Mouse (Mus musculus) liver, embryonic 11.5 days (tissue): ENCODE measurements around the gene Prrx1. TPM values are rescaled to one million over a fixed set of nuclear protein-coding genes. Genes with fewer than 3 reads are reported as not detected.

ENCODE experiments used
- ATAC-seq: fragments of 200-750 bp; cut with Nextera tagmentation; replicated peaks from 2 replicates; pipeline ENCODE4 v1.8.0; 2017; ENCODE audit warnings: moderate number of reproducible peaks, mild to moderate bottlenecking, moderate TSS enrichment, moderate library complexity; ENCODE audit not compliant: low FRiP score
- DNase-seq: peaks from one replicate; pipeline ENCODE4 v3.0.0-alpha.2; 2017; ENCODE audit warnings: low spot score
- H3K27ac ChIP-seq: fragments of 300-500 bp; sonication (generic); 2 replicates; pipeline ENCODE4 v1.5.1; 2014; ENCODE audit warnings: mild to moderate bottlenecking, low read depth, low read length, control low read depth
- H3K27me3 ChIP-seq: fragments of 300-500 bp; sonication (generic); replicated peaks from 2 replicates; pipeline ENCODE4 v1.6.1; 2014; ENCODE audit warnings: low read length, mixed read lengths; ENCODE audit not compliant: control insufficient read depth, insufficient read depth
- H3K36me3 ChIP-seq: fragments of 300-500 bp; sonication (generic); 2 replicates; pipeline ENCODE4 v1.6.1; 2014; ENCODE audit warnings: mild to moderate bottlenecking, low read length, moderate library complexity, mixed read lengths; ENCODE audit not compliant: control insufficient read depth, insufficient read depth
- H3K4me1 ChIP-seq: fragments of 300-500 bp; sonication (generic); replicated peaks from 2 replicates; pipeline ENCODE4 v1.6.1; 2014; ENCODE audit warnings: low read length, mixed read lengths; ENCODE audit not compliant: control insufficient read depth, insufficient read depth
- H3K4me2 ChIP-seq: fragments of 300-500 bp; sonication (generic); 2 replicates; pipeline ENCODE4 v1.6.1; 2014; ENCODE audit warnings: mild to moderate bottlenecking, control low read depth, moderate library complexity
- H3K4me3 ChIP-seq: fragments of 300-500 bp; sonication (generic); 2 replicates; pipeline ENCODE4 v1.5.1; 2014; ENCODE audit warnings: low read depth, low read length, control low read depth
- H3K9ac ChIP-seq: fragments of 300-500 bp; sonication (generic); 2 replicates; pipeline ENCODE4 v1.6.1; 2014; ENCODE audit warnings: low read depth, low read length, control low read depth
- H3K9me3 ChIP-seq: fragments of 300-500 bp; sonication (generic); 2 replicates; pipeline ENCODE4 v1.6.1; 2016; ENCODE audit warnings: low read length, inconsistent platforms, mixed read lengths; ENCODE audit not compliant: control insufficient read depth
- WGBS: fragments of 180-500 bp; shearing (Covaris S2); extraction: QIAGEN DNeasy Blood & Tissue Kit; methylation state at CpG from one replicate; pipeline ENCODE4 v1.1.7; 2014; 5-methylcytosine and 5-hydroxymethylcytosine counted together
- polyA plus RNA-seq: library from polyadenylated mRNA; unstranded; fragments of >200 nt; fragmentation: Nextera tagmentation; extraction: Ambion mirVana; gene quantifications from 2 replicates; pipeline ENCODE4 v1.2.1, GENCODE M21; 2014

Gene Prrx1
- polyA plus RNA-seq, 1 experiment from 2014 or later = 3.3 TPM

DNA sequence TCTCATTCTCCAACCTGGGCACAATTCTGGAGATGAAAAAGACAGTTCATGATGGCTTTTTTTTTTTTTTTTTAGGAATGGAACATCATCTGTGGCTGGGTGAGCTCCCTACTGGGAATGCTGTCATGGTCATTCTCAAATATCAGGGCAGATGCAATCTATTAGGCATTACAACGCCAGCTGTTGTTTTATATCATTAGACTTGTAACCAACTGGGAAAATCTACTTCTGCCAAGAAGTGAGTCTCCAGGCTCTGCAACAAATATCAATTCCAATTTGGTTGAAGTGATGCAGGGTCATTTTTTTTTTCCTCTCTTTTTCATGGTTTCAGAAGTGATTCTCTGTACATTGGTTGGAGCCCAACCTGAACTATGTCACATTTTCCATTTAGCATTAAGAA lies 91.7 kb downstream of the Prrx1 start:
- ATAC-seq (no peak), DNase-seq (no peak)
- Histone ChIP-seq H3K9me3 (no peaks in the 10 kb centered on the region), H3K27ac (no peak overlapping the region), H3K4me2 (no peak overlapping the region), H3K4me3 (no peak overlapping the region), H3K27me3 (no peaks in the 10 kb centered on the region), H3K4me1 (no peaks in the 10 kb centered on the region), H3K9ac (no peak overlapping the region), H3K36me3 (no peaks in the 10 kb centered on the region)
- 78% methylated on average over 1 of the region's 1 CpGs for WGBS

DNA sequence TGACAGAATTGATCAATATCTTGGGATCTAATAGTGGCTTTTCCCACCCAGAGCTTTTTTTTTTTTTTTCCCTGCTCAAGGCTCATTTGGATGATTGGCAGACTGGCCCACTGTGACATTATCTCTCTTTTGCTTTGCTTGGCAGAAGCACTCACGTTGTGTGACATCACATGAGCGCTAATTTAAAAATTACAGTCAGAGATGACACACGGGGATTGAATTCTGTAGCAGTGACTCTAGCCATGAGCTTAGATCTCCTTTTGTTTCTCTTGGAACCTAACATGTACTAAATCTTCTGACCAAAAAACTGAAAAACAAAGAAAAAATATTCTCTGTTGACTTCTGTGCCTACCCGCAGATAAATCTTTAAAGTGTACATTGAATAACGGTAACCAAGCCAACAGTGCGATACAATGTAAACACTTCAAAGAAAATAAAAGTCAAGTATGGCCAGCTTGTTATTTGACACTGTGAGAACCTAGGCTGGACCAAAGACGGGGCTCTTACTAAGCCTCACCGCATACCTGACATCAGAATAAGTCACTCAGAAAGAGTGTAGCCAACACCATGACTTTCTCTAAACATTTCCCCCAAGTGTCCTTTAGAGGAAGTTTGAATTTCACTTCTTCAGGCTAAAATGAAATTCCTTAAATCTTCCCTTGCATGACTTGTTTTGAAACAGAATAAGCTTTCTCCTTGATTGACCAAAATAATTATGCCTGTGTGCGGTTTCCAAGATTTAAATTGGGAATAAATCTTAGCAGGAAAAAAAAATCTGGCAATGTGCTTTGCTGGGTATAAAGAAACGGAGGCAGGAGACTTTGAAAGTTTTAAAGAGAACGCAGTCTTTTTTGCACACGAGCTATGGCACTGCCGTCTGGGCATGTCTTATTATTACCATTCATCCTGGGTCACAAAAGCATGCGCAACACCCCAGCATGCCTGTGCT lies 104.3 kb downstream of the Prrx1 start:
- H3K27ac ChIP-seq = no peak overlapping the region

DNA sequence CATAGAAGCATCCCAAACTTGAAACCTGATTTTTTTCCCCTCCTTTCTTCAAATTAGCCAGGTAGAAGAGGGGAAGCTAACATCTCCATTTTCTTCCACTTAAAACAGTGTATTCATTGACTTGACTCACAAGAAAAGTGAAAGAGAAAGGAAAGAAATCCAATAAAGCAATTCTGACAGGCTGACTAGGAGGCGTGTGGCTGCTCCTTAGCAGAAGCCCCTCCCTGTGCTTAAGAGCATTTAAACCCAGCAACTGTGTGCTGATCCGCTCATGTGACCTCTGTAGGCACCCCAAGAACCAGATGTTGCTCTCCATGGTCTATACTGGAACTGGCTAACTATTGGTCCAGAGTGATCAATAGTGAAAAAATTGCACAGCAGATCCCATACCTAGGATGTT lies 114.7 kb downstream of the Prrx1 start:
- 75% methylated on average over 2 of the region's 2 CpGs for WGBS
- Histone ChIP-seq H3K4me3 (no peak overlapping the region), H3K4me1 (no peaks in the 10 kb centered on the region), H3K4me2 (no peak overlapping the region), H3K9me3 (no peaks in the 10 kb centered on the region), H3K27me3 (no peaks in the 10 kb centered on the region), H3K27ac (no peak overlapping the region), H3K36me3 (no peaks in the 10 kb centered on the region), H3K9ac (no peak overlapping the region)
- DNase-seq = no peak
- no peak for ATAC-seq

More for the DNA sequence above, 104.3 kb downstream of the Prrx1 start:
- ATAC-seq = no peak
- Histone ChIP-seq H3K27me3 (no peaks in the 10 kb centered on the region), H3K9me3 (no peaks in the 10 kb centered on the region), H3K4me3 (no peak overlapping the region), H3K4me2 (no peak overlapping the region), H3K9ac (no peak overlapping the region), H3K4me1 (no peaks in the 10 kb centered on the region), H3K36me3 (no peaks in the 10 kb centered on the region)
- DNase-seq = no peak
- 82% methylated on average over 14 of the region's 14 CpGs for WGBS

DNA sequence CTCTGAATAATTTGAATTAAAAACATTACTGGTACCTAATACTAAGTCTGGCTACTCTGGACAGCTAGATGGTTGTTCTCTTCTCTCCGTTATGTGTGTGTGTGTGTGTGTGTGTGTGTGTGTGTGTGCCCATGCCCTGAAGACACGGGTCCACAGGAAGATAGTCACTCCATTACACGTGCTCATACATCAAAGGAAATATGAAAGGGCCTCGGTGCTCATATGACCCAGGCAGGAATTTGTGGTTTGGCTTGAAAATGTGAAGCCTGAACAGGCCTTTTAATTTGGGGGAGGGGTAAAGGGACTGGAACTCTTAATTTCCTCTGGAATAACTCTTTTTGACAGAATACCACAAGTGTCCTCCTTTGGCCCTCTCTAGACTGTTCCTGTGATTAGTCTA lies 115.5 kb downstream of the Prrx1 start:
- no peak for ATAC-seq
- Histone ChIP-seq H3K27ac (no peak overlapping the region), H3K9me3 (no peaks in the 10 kb centered on the region), H3K9ac (no peak overlapping the region), H3K36me3 (no peaks in the 10 kb centered on the region), H3K4me3 (no peak overlapping the region), H3K27me3 (no peaks in the 10 kb centered on the region), H3K4me1 (no peaks in the 10 kb centered on the region), H3K4me2 (no peak overlapping the region)
- DNase-seq = no peak
- WGBS = 72% methylated on average over 4 of the region's 4 CpGs

Other genes with a start within 250 kb of the Prrx1 start
- gene Mroh9, start 228.0 kb downstream of the Prrx1 start, polyA plus RNA-seq = not detected in 2 replicates
- gene Gorab, start 90.0 kb upstream of the Prrx1 start, polyA plus RNA-seq = 10.0 and 11.2 TPM in 2 replicates